Mouse (Mus musculus) layer of hippocampus, postnatal 25 days (tissue): ENCODE results near the gene Cd300lg. TPM values are rescaled to one million over a fixed set of nuclear protein-coding genes. Genes with fewer than 3 reads are reported as not detected.

ENCODE experiments used
- DNase-seq, 2 experiments: peaks; one replicate each; pipeline ENCODE4 v3.0.0; 2022; ENCODE audit warnings: mixed read lengths in 2 of 2, low spot score in 1 of 2; ENCODE audit errors: extremely low spot score in 1 of 2
- total RNA-seq, 2 experiments: library from RNA; stranded (reverse); gene quantifications; 2 replicates each; pipeline ENCODE4 v1.2.3; 2021

The Cd300lg gene
- total RNA-seq, 2 experiments from 2014 or later = not detected

GRCm38 (mm10) chr11:102089088-102089808, 47.9 kb downstream of the Cd300lg start:
- DNase-seq = peak; percentile 58 to 88

GRCm38 (mm10) chr11:102095676-102096075, 54.4 kb downstream of the Cd300lg start:
- no peak for DNase-seq

GRCm38 (mm10) chr11:102096446-102096845, 55.1 kb downstream of the Cd300lg start:
- no peak for DNase-seq

- peak; percentile 61 to 71 for DNase-seq
These were observed 55.6 kb downstream of the Cd300lg start for GRCm38 (mm10) chr11:102096887-102097391.

GRCm38 (mm10) chr11:102101219-102101618, 59.9 kb downstream of the Cd300lg start, which contains the start of gene Ppy:
Gene Ppy (minus strand): TSS chr11:102101319.
- no peak for DNase-seq

- peak; percentile 39 to 80 for DNase-seq
These were observed 61.4 kb downstream of the Cd300lg start for GRCm38 (mm10) chr11:102102485-102103258.

Other genes with a start within 250 kb of the Cd300lg start
- 1 to 10 TPM in 1 of 2 experiments, under 1 TPM in 1; 0.85 to 1.0 TPM for gene Meox1, start 147.1 kb upstream of the Cd300lg start, total RNA-seq
- not detected for gene Sost, start 74.5 kb upstream of the Cd300lg start, total RNA-seq
- gene Cfap97d1, start 57.2 kb upstream of the Cd300lg start, total RNA-seq = not detected
- 100 to 1,000 TPM; 145 to 154 TPM for gene Dusp3, start 54.5 kb upstream of the Cd300lg start, total RNA-seq
- 10 to 100 TPM; 80.5 to 82.4 TPM for gene Mpp3, start 13.0 kb upstream of the Cd300lg start, total RNA-seq
- gene Mpp2, start 47.0 kb downstream of the Cd300lg start, total RNA-seq = 100 to 1,000 TPM; 149 TPM
- not detected for gene Ppy, start 59.8 kb downstream of the Cd300lg start, total RNA-seq
- gene Pyy, start 66.3 kb downstream of the Cd300lg start, total RNA-seq = not detected
- not detected for gene Nags, start 104.0 kb downstream of the Cd300lg start, total RNA-seq
- 10 to 100 TPM; 24.2 to 30.3 TPM for gene Tmem101, start 114.9 kb downstream of the Cd300lg start, total RNA-seq
- gene Lsm12, start 143.8 kb downstream of the Cd300lg start, total RNA-seq = 10 to 100 TPM; 62.0 to 62.7 TPM
- 10 to 100 TPM; 53.5 to 58.2 TPM for gene G6pc3, start 148.1 kb downstream of the Cd300lg start, total RNA-seq
- 100 to 1,000 TPM; 218 to 242 TPM for gene Hdac5, start 188.7 kb downstream of the Cd300lg start, total RNA-seq
- 1 to 10 TPM; 1.3 to 1.5 TPM for gene BC030867, start 207.4 kb downstream of the Cd300lg start, total RNA-seq
- 1 to 10 TPM in 1 of 2 experiments, under 1 TPM in 1; 0.70 to 1.1 TPM for gene Asb16, start 227.2 kb downstream of the Cd300lg start, total RNA-seq
- 10 to 100 TPM; 64.7 to 71.7 TPM for gene Tmub2, start 243.4 kb downstream of the Cd300lg start, total RNA-seq